Mouse (Mus musculus) kidney, embryonic 14.5 days (tissue): Measurements from ENCODE around the gene Gmeb1. TPM values are rescaled to one million over a fixed set of nuclear protein-coding genes. Genes with fewer than 3 reads are reported as not detected.
"Not testable (repeated sequence)": the region's sequence is repeated elsewhere in the genome, so short reads cannot be mapped to it uniquely, and the experiment has no call there.

Experiments used
- ATAC-seq: fragments of 200-750 bp; cut with Nextera tagmentation; 2 replicates; pipeline ENCODE4 v1.8.0; 2017; ENCODE audit warnings: moderate number of reproducible peaks, mild to moderate bottlenecking, moderate TSS enrichment, moderate library complexity; ENCODE audit not compliant: low FRiP score, low TSS enrichment
- H3K27ac ChIP-seq: fragments of 300-500 bp; sonication (generic); 2 replicates; pipeline ENCODE4 v1.5.1; 2014; ENCODE audit warnings: low read depth, mild to moderate bottlenecking, low read length, moderate library complexity, mixed read lengths
- H3K27me3 ChIP-seq: fragments of 300-500 bp; sonication (generic); 2 replicates; pipeline ENCODE4 v1.6.1; 2014; ENCODE audit warnings: mild to moderate bottlenecking, low read length; ENCODE audit not compliant: control insufficient read depth, insufficient read depth
- H3K36me3 ChIP-seq: fragments of 300-500 bp; sonication (generic); 2 replicates; pipeline ENCODE4 v1.6.1; 2014; ENCODE audit warnings: low read length, mixed read lengths; ENCODE audit not compliant: control insufficient read depth, insufficient read depth
- H3K4me1 ChIP-seq: fragments of 300-500 bp; sonication (generic); 2 replicates; pipeline ENCODE4 v1.6.1; 2014; ENCODE audit warnings: low read length, mixed read lengths; ENCODE audit not compliant: control insufficient read depth, insufficient read depth
- H3K4me2 ChIP-seq: fragments of 300-500 bp; sonication (generic); replicated peaks from 2 replicates; pipeline ENCODE4 v1.6.1; 2014; ENCODE audit warnings: low read depth, mild to moderate bottlenecking, low read length
- H3K4me3 ChIP-seq: fragments of 300-500 bp; sonication (generic); 2 replicates; pipeline ENCODE4 v1.5.1; 2014; ENCODE audit warnings: mild to moderate bottlenecking, low read length
- H3K9ac ChIP-seq: fragments of 300-500 bp; sonication (generic); 2 replicates; pipeline ENCODE4 v1.6.1; 2014; ENCODE audit warnings: low read depth, mild to moderate bottlenecking, low read length, moderate library complexity
- H3K9me3 ChIP-seq: fragments of 300-500 bp; sonication (generic); 2 replicates; pipeline ENCODE4 v1.6.1; 2016; ENCODE audit warnings: low read length; ENCODE audit not compliant: control insufficient read depth
- WGBS: fragments of 180-500 bp; shearing (Covaris S2); extraction: QIAGEN DNeasy Blood & Tissue Kit; methylation state at CpG from one replicate; pipeline ENCODE4 v1.1.7; 2014; 5-methylcytosine and 5-hydroxymethylcytosine counted together
- polyA plus RNA-seq: library from polyadenylated mRNA; unstranded; fragments of >200 nt; fragmentation: Nextera tagmentation; extraction: Ambion mirVana; gene quantifications from 2 replicates; pipeline ENCODE4 v1.2.1, GENCODE M21; 2014

The Gmeb1 gene
- polyA plus RNA-seq: 29.7 and 41.0 TPM in 2 replicates

DNA sequence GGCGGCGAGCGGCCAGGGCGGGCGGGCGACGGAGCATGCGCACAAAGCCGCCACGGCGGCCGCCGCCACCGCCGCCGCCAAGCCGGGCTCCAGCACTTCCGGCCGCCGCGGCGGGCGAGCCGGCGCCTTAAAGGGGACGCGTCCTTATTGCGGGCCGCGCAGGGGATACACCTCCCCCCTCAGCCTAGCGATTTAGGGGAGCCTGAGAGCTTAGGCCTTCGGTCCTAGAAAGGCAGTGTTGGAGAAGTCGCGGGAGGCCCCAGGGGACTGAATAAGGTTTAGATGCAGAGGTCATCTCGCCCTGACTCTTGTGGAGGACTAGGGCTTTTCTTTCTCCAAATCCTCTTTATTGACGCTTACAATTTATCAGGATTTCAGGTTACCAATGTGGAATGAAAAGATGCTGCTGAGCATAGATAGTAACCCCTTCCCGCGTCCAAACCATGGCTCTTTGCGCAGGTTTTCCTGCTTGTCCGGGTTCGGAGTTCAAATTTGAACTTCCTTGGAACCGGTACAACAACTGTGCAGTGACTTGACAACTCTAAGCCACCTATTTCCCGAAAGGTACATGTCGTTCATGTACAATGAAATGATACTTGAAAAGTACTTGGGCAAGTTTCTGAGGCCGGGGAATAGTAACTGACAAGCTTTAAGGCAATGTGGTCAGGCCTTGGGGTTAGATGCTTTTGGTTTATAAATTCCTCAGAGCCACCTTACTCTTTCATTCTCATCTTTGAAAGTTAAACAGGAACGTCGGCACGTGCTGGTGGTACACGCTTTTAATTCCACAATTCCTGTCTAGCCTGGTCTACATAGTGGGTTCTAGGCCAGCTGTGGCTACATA, at the start of gene Gmeb1:
TSS of gene Gmeb1 (minus strand) at position 89 of the 844 bp plus-strand sequence.
- Histone ChIP-seq H3K9ac (peak within 1 kb of the TSS; percentile 98), H3K9me3 (no peaks in the 10 kb centered on the region), H3K36me3 (peaks cover 2% of the 10 kb centered on the region; the same call in 1 of the 2 replicates), H3K4me1 (peaks cover 10% of the 10 kb centered on the region), H3K4me2 (peak within 1 kb of the TSS; percentile 88), H3K27ac (peak within 1 kb of the TSS; percentile 96), H3K4me3 (peak within 1 kb of the TSS; percentile 83), H3K27me3 (no peaks in the 10 kb centered on the region)
- 18% methylated on average over 33 of the region's 49 CpGs for WGBS
- ATAC-seq: peak; percentile 85

GRCm38 (mm10) chr4:132309849-132310472, 48.6 kb upstream of the Gmeb1 start:
- ATAC-seq: peak; percentile 38; the same call in 1 of the 2 replicates
- peaks cover 32% of the 10 kb centered on the region for H3K36me3 ChIP-seq
- no peaks in the 10 kb centered on the region for H3K9me3 ChIP-seq
- peak overlapping the region; percentile 90 for H3K9ac ChIP-seq
- H3K4me1 ChIP-seq: 0 out of 2 replicates have a peak, but pooled peaks cover 4% of the 10 kb centered on the region
- 23% methylated on average over 10 of the region's 10 CpGs for WGBS
- no peaks in the 10 kb centered on the region for H3K27me3 ChIP-seq
- H3K4me2 ChIP-seq: peak overlapping the region; percentile 94
- H3K27ac ChIP-seq: peak overlapping the region; percentile 85; the same call in 1 of the 2 replicates
- H3K4me3 ChIP-seq: peak overlapping the region; percentile 76

DNA sequence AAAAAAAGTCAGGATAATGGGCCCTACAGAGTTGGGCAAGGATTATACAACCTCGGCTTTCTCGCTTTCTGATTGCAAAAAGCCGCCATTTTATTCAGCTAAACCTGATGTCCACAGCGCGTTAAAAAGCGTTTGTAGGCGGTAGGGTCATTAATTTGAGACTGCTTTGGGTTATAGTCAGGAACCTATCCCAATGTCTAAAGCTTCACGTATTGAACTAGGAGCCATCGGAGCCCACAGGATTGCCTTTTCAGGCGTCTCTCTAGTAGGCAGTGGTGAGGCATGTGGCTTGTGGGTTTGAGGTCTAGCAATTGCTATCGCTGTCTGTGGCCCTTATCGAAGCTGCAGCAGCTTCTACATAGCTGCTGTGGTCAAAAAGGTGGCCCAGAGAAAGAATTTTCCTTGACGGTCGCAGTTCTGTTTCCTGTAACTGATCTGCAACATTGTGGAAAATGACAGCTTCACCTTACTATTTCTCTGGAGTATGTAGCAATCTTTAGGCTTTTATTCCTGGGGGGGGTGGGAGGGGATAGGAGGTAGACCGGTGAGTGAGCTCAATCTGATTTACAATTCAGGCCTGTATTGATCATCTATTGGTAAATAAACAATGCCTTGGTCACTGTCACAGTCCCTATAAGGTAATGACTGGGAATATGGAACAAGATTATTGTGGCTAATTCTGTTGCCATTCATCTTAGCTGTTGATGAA, 47.9 kb upstream of the Gmeb1 start:
- Histone ChIP-seq H3K9me3 (no peaks in the 10 kb centered on the region), H3K27me3 (no peaks in the 10 kb centered on the region), H3K9ac (peak overlapping the region; percentile 90), H3K36me3 (peaks cover 31% of the 10 kb centered on the region), H3K27ac (peak overlapping the region; percentile 85), H3K4me3 (peak overlapping the region; percentile 76), H3K4me1 (0 out of 2 replicates have a peak, but pooled peaks cover 4% of the 10 kb centered on the region), H3K4me2 (peak overlapping the region; percentile 94)
- no peak for ATAC-seq
- under 1% methylated on average over 15 of the region's 15 CpGs for WGBS

DNA sequence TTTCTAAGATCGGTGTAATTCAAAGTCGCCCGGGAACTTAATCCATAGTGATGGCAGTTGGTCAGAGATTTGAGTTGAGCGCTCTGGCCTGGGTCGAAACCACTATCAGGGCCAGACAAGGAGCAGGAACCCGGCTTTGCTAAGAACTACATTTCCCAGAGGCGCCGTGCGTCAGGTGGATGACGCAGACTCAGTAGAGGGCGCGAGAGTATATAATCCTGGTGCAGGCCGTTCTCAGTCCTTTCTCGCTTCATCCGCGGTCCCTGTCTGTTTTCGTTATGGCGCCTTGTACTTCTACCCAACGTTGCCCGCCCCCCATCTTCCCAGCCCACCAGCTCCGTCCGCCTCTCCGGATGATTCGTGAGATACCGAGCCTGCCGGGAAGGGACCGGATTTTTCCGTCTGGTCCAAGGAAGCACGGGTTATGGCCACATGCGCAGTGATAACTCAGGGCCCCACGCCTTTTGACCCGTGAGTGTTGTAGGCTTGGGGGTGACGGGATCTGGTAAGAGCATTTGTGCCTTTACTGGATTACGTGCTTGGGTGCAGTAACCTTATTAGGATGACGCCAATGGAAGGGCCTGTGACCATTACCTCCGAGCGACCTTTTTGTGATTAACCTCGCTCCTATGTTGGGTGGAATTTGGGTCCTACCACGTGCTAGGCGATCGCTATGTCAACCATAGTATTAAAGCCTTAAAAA, 47.2 kb upstream of the Gmeb1 start:
- Histone ChIP-seq H3K9me3 (no peaks in the 10 kb centered on the region), H3K27ac (peak overlapping the region; percentile 85), H3K4me2 (peak overlapping the region; percentile 94), H3K9ac (peak overlapping the region; percentile 90), H3K4me3 (peak overlapping the region; percentile 76), H3K27me3 (no peaks in the 10 kb centered on the region), H3K4me1 (0 out of 2 replicates have a peak, but pooled peaks cover 4% of the 10 kb centered on the region), H3K36me3 (peaks cover 25% of the 10 kb centered on the region)
- WGBS: under 1% methylated on average over 41 of the region's 41 CpGs
- peak; percentile 89 for ATAC-seq

DNA sequence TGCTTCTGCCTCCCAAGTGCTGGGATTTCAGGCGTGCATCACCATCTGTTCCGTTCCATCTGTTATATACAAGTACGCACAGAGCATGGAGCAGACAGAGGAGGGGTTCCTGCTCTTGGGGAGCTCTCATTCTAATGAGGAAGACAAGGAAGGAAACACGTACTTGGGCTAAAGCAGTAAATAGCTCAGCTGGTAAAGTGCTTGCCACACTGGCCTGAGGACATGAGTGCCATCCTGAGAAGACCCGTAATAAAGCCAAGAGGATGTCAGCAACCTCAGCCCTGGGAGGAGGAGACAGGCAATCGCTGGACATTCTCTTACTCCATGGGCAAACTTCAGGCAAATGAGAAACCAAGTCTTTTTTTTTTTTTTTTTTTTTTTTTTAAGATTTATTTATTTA, 44.6 kb upstream of the Gmeb1 start:
- Histone ChIP-seq H3K27me3 (no peaks in the 10 kb centered on the region), H3K9ac (no peak overlapping the region), H3K36me3 (peaks cover 16% of the 10 kb centered on the region), H3K4me3 (no peak overlapping the region), H3K4me2 (no peak overlapping the region), H3K4me1 (peaks cover 8% of the 10 kb centered on the region; the same call in 1 of the 2 replicates), H3K27ac (no peak overlapping the region), H3K9me3 (no peaks in the 10 kb centered on the region)
- no peak for ATAC-seq
- 77% methylated on average over 6 of the region's 6 CpGs for WGBS

GRCm38 (mm10) chr4:132305276-132305675, 43.9 kb upstream of the Gmeb1 start:
- Histone ChIP-seq H3K4me1 (peaks cover 8% of the 10 kb centered on the region; the same call in 1 of the 2 replicates), H3K27ac (no peak overlapping the region), H3K4me2 (no peak overlapping the region), H3K4me3 (no peak overlapping the region), H3K9me3 (no peaks in the 10 kb centered on the region), H3K9ac (no peak overlapping the region), H3K27me3 (no peaks in the 10 kb centered on the region), H3K36me3 (peaks cover 9% of the 10 kb centered on the region)
- no peak for ATAC-seq
- WGBS: 87% methylated on average over 8 of the region's 8 CpGs

- H3K36me3 ChIP-seq, H3K4me1 ChIP-seq, H3K27ac ChIP-seq, H3K27me3 ChIP-seq, ATAC-seq, H3K9me3 ChIP-seq: not testable (repeated sequence)
- Histone ChIP-seq H3K4me2 (peak overlapping the region; percentile 67), H3K9ac (peak overlapping the region; percentile 62), H3K4me3 (peak overlapping the region; percentile 48)
- 41% methylated on average over 6 of the region's 6 CpGs for WGBS
Observed at GRCm38 (mm10) chr4:132303484-132303883, 42.1 kb upstream of the Gmeb1 start.

DNA sequence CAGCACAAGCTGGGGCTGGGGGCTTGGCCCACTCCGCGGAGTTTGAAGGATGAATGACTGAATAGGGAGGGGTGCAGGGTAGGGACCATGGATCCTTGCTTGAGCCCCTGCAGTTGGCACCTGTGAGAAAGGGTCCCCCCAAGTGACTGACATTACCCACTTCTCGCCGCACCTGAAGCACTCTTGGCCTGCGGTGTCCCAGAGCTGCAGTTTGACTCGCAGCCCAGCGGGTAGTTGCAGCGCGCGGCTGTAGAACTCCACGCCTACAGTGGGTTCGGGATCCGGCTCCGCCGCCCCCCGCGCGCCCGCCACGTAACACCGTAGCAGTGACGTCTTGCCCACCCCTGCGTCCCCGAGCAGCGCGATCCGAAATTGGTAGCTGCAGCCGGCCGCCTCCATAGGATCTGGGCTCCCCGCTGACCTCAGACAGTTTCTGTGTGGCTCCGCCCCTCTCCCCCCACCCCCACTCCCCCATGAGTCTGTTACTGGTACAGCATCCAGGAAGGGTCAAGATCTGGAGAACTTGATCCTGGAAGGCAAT, 41.6 kb upstream of the Gmeb1 start, which contains the start of gene Rab42:
TSS of gene Rab42 (minus strand) at position 447 of the 541 bp plus-strand sequence.
- under 1% methylated on average over 31 of the region's 31 CpGs for WGBS
- Histone ChIP-seq H3K9ac (peak within 1 kb of the TSS; percentile 62), H3K27me3 (no peaks in the 10 kb centered on the region), H3K4me2 (peak within 1 kb of the TSS; percentile 67), H3K27ac (no peak within 1 kb of the TSS; the same call in 1 of the 2 replicates), H3K4me3 (peak within 1 kb of the TSS; percentile 48), H3K4me1 (peaks cover 4% of the 10 kb centered on the region; the same call in 1 of the 2 replicates), H3K36me3 (no peaks in the 10 kb centered on the region), H3K9me3 (no peaks in the 10 kb centered on the region)
- ATAC-seq: peak; percentile 79
